Mouse (Mus musculus): ENCODE results near the gene Rnf4. TPM values are rescaled to one million over a fixed set of nuclear protein-coding genes. Genes with fewer than 3 reads are reported as not detected.

The Rnf4 gene
- total and polyA plus RNA-seq, 3 experiments = 41.8 to 196 (median 161) TPM

DNA sequence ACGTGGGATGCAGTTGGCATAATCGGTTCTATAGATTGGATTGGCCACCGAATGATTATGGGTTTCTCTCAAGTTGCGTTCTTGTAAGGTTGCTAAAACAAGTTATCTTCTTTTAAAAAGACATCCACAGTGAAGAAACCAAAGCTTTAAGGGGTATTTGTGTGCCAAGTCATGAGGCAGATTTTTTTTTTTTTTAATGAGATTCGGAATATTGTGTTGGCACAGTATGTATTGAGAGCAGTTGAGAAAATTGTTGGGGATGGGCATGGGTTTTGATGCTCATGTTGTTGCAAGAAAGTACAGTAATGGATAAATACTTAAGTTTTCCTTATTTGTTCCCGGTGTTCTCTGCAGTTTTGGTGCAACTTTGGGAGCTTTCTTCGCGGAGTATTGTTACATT lies 34.8 kb downstream of the Rnf4 start:
- H3K27me3 ChIP-seq (ENCODE audit: insufficient read depth, low read length) = no peaks in the 10 kb centered on the region
- H3K36me3 ChIP-seq (replicated peaks) = peaks cover 15% of the 10 kb centered on the region
- DNase-seq (ENCODE audit: low spot score) = no peak
- no peak for ATAC-seq (ENCODE audit: extremely low read depth, insufficient number of reproducible peaks, low FRiP score, poor library complexity, severe bottlenecking)
- TF ChIP-seq GATA2 (IDR thresholded peaks at IDR 0.05; ENCODE audit: borderline replicate concordance, low read depth, low read length) = no peak
- TF ChIP-seq TAL1 (conservative IDR thresholded peaks at IDR 0.05; ENCODE audit: low read depth, low read length) = no peak
- TF ChIP-seq GATA1 (IDR thresholded peaks at IDR 0.05; ENCODE audit: borderline replicate concordance, low read length) = no peak
- TF ChIP-seq CTCF (IDR thresholded peaks at IDR 0.05; ENCODE audit: low read depth, low read length) = no peak
- no peak for TF ChIP-seq POLR2AphosphoS5 (IDR thresholded peaks at IDR 0.05; ENCODE audit: insufficient replicate concordance, low read depth, low read length)
- no peaks in the 10 kb centered on the region for H3K9me3 ChIP-seq (replicated peaks)
- peak overlapping the region; percentile 83 for H3K4me3 ChIP-seq (ENCODE audit: low read depth, low read length)
- H3K4me1 ChIP-seq (ENCODE audit: insufficient read depth, low read depth, low read length) = peaks cover 22% of the 10 kb centered on the region

GRCm38 (mm10) chr5:34372141-34372540 lies 36.1 kb downstream of the Rnf4 start:
- H3K27me3 ChIP-seq (ENCODE audit: insufficient read depth, low read length) = no peaks in the 10 kb centered on the region
- H3K36me3 ChIP-seq (replicated peaks) = peaks cover 15% of the 10 kb centered on the region
- DNase-seq (ENCODE audit: low spot score) (no peak), ATAC-seq (ENCODE audit: extremely low read depth, insufficient number of reproducible peaks, low FRiP score, poor library complexity, severe bottlenecking) (no peak)
- peaks cover 26% of the 10 kb centered on the region for H3K4me1 ChIP-seq (ENCODE audit: insufficient read depth, low read depth, low read length)
- H3K9me3 ChIP-seq (replicated peaks) = no peaks in the 10 kb centered on the region
- TF ChIP-seq GATA2 (IDR thresholded peaks at IDR 0.05; ENCODE audit: borderline replicate concordance, low read depth, low read length) (no peak), GATA1 (IDR thresholded peaks at IDR 0.05; ENCODE audit: borderline replicate concordance, low read length) (no peak), TAL1 (conservative IDR thresholded peaks at IDR 0.05; ENCODE audit: low read depth, low read length) (no peak), CTCF (IDR thresholded peaks at IDR 0.05; ENCODE audit: low read depth, low read length) (no peak)
- H3K4me3 ChIP-seq (ENCODE audit: low read depth, low read length) = no peak overlapping the region

- Histone ChIP-seq H3K36me3 (replicated peaks) (peaks cover 15% of the 10 kb centered on the region), H3K4me1 (ENCODE audit: insufficient read depth, low read depth, low read length) (peaks cover 26% of the 10 kb centered on the region), H3K4me3 (ENCODE audit: low read depth, low read length) (no peak overlapping the region), H3K9me3 (replicated peaks) (no peaks in the 10 kb centered on the region), H3K27me3 (ENCODE audit: insufficient read depth, low read length) (no peaks in the 10 kb centered on the region)
- no peak for ATAC-seq (ENCODE audit: extremely low read depth, insufficient number of reproducible peaks, low FRiP score, poor library complexity, severe bottlenecking)
- DNase-seq (ENCODE audit: low spot score) = no peak
- TF ChIP-seq CTCF (IDR thresholded peaks at IDR 0.05; ENCODE audit: low read depth, low read length) (no peak), GATA2 (IDR thresholded peaks at IDR 0.05; ENCODE audit: borderline replicate concordance, low read depth, low read length) (no peak), TAL1 (conservative IDR thresholded peaks at IDR 0.05; ENCODE audit: low read depth, low read length) (no peak), POLR2AphosphoS5 (IDR thresholded peaks at IDR 0.05; ENCODE audit: insufficient replicate concordance, low read depth, low read length) (no peak), GATA1 (IDR thresholded peaks at IDR 0.05; ENCODE audit: borderline replicate concordance, low read length) (no peak)
Measured at GRCm38 (mm10) chr5:34372541-34372940, 36.5 kb downstream of the Rnf4 start.

GRCm38 (mm10) chr5:34378787-34379186 lies 42.7 kb downstream of the Rnf4 start:
- no peak for ATAC-seq (ENCODE audit: extremely low read depth, insufficient number of reproducible peaks, low FRiP score, poor library complexity, severe bottlenecking)
- H3K4me1 ChIP-seq (ENCODE audit: insufficient read depth, low read depth, low read length) = peaks cover 11% of the 10 kb centered on the region; the same call in 1 of the 2 replicates
- DNase-seq (ENCODE audit: low spot score) = no peak
- H3K4me3 ChIP-seq (ENCODE audit: low read depth, low read length) = no peak overlapping the region
- H3K27me3 ChIP-seq (ENCODE audit: insufficient read depth, low read length) = no peaks in the 10 kb centered on the region
- no peaks in the 10 kb centered on the region for H3K9me3 ChIP-seq (replicated peaks)
- TF ChIP-seq POLR2AphosphoS5 (IDR thresholded peaks at IDR 0.05; ENCODE audit: insufficient replicate concordance, low read depth, low read length) = no peak
- no peak for TF ChIP-seq CTCF (IDR thresholded peaks at IDR 0.05; ENCODE audit: low read depth, low read length)
- TF ChIP-seq GATA2 (IDR thresholded peaks at IDR 0.05; ENCODE audit: borderline replicate concordance, low read depth, low read length) = no peak
- no peak for TF ChIP-seq TAL1 (conservative IDR thresholded peaks at IDR 0.05; ENCODE audit: low read depth, low read length)
- TF ChIP-seq GATA1 (IDR thresholded peaks at IDR 0.05; ENCODE audit: borderline replicate concordance, low read length) = no peak
- peaks cover 8% of the 10 kb centered on the region for H3K36me3 ChIP-seq (replicated peaks)

DNA sequence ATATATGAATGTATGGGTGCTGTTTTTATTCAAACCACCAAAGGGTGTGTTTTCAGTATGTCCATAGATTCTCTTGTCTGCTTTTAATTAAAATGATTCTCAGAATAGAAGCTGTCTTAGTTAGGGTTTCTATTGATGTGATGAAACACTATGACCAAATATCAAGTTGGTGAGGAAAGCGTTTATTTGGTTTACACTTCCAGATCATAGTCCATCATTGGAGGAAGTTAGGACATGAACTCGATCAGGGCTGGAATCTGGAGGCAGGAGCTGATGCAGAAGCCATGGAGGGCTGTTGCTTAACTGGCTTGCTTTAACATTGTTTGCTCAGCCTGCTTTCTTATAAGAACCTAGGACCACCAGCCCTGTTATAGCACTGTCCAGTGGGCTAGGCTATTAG lies 45.6 kb downstream of the Rnf4 start:
- H3K4me1 ChIP-seq (ENCODE audit: insufficient read depth, low read depth, low read length) = 0 out of 2 replicates have a peak, but pooled peaks cover 6% of the 10 kb centered on the region
- TF ChIP-seq CTCF (IDR thresholded peaks at IDR 0.05; ENCODE audit: low read depth, low read length) = no peak
- no peak for TF ChIP-seq POLR2AphosphoS5 (IDR thresholded peaks at IDR 0.05; ENCODE audit: insufficient replicate concordance, low read depth, low read length)
- TF ChIP-seq GATA1 (IDR thresholded peaks at IDR 0.05; ENCODE audit: borderline replicate concordance, low read length) = no peak
- TF ChIP-seq TAL1 (conservative IDR thresholded peaks at IDR 0.05; ENCODE audit: low read depth, low read length) = no peak
- no peak for TF ChIP-seq GATA2 (IDR thresholded peaks at IDR 0.05; ENCODE audit: borderline replicate concordance, low read depth, low read length)
- H3K4me3 ChIP-seq (ENCODE audit: low read depth, low read length) = no peak overlapping the region
- ATAC-seq (ENCODE audit: extremely low read depth, insufficient number of reproducible peaks, low FRiP score, poor library complexity, severe bottlenecking) (no peak), DNase-seq (ENCODE audit: low spot score) (no peak)
- no peaks in the 10 kb centered on the region for H3K27me3 ChIP-seq (ENCODE audit: insufficient read depth, low read length)
- peaks cover 13% of the 10 kb centered on the region for H3K36me3 ChIP-seq (replicated peaks)
- H3K9me3 ChIP-seq (replicated peaks) = peaks cover 9% of the 10 kb centered on the region

GRCm38 (mm10) chr5:34385616-34386015 lies 49.5 kb downstream of the Rnf4 start:
- no peak for DNase-seq (ENCODE audit: low spot score)
- peaks cover 9% of the 10 kb centered on the region for H3K9me3 ChIP-seq (replicated peaks)
- peaks cover 13% of the 10 kb centered on the region for H3K36me3 ChIP-seq (replicated peaks)
- no peak for ATAC-seq (ENCODE audit: extremely low read depth, insufficient number of reproducible peaks, low FRiP score, poor library complexity, severe bottlenecking)
- H3K27me3 ChIP-seq (ENCODE audit: insufficient read depth, low read length) = no peaks in the 10 kb centered on the region
- no peak for TF ChIP-seq TAL1 (conservative IDR thresholded peaks at IDR 0.05; ENCODE audit: low read depth, low read length)
- no peak for TF ChIP-seq POLR2AphosphoS5 (IDR thresholded peaks at IDR 0.05; ENCODE audit: insufficient replicate concordance, low read depth, low read length)
- H3K4me1 ChIP-seq (ENCODE audit: insufficient read depth, low read depth, low read length) = no peaks in the 10 kb centered on the region
- no peak overlapping the region for H3K4me3 ChIP-seq (ENCODE audit: low read depth, low read length)

DNA sequence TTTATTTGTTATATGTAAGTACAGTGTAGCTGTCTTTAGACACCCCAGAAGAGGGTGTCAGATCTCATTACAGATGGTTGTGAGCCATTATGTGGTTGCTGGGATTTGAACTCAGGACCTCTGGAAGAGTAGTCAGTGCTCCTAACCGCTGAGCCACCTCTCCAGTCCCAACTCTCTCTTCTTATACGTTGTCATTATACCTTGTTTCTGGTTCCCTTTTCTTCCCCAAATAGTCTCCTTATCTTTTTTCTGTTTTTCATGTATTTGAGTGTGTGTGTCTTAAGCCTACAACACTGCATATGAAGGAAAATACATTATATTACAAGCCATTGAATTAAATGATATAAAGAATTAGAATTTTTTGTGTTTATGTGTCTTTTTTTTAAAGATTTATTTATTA lies 50.7 kb downstream of the Rnf4 start:
- no peak overlapping the region for H3K4me3 ChIP-seq (ENCODE audit: low read depth, low read length)
- DNase-seq (ENCODE audit: low spot score) (no peak), ATAC-seq (ENCODE audit: extremely low read depth, insufficient number of reproducible peaks, low FRiP score, poor library complexity, severe bottlenecking) (no peak)
- H3K4me1 ChIP-seq (ENCODE audit: insufficient read depth, low read depth, low read length) = no peaks in the 10 kb centered on the region
- no peaks in the 10 kb centered on the region for H3K27me3 ChIP-seq (ENCODE audit: insufficient read depth, low read length)
- peaks cover 13% of the 10 kb centered on the region for H3K36me3 ChIP-seq (replicated peaks)
- no peak for TF ChIP-seq TAL1 (conservative IDR thresholded peaks at IDR 0.05; ENCODE audit: low read depth, low read length)
- TF ChIP-seq CTCF (IDR thresholded peaks at IDR 0.05; ENCODE audit: low read depth, low read length) = no peak
- TF ChIP-seq GATA1 (IDR thresholded peaks at IDR 0.05; ENCODE audit: borderline replicate concordance, low read length) = no peak
- TF ChIP-seq POLR2AphosphoS5 (IDR thresholded peaks at IDR 0.05; ENCODE audit: insufficient replicate concordance, low read depth, low read length) = no peak
- no peak for TF ChIP-seq GATA2 (IDR thresholded peaks at IDR 0.05; ENCODE audit: borderline replicate concordance, low read depth, low read length)
- H3K9me3 ChIP-seq (replicated peaks) = peaks cover 9% of the 10 kb centered on the region
